Mouse (Mus musculus) layer of hippocampus, adult 2 months (tissue): ENCODE measurements at regions not wholly inside any gene's neighbourhood (a gene's known extent, or its start where the extent isn't known, plus 50 kb on each side); places are given as distances from the start of the nearest gene placed in this dataset.

ENCODE experiments used
- DNase-seq, 2 experiments: peaks; one replicate each; pipeline ENCODE4 v3.0.0; 2022; ENCODE audit warnings: low spot score in 2 of 2
- H3K27ac ChIP-seq: fragments of 200-600 bp; 2 replicates; pipeline ENCODE4 v1.8.1; 2022
- H3K4me3 ChIP-seq: fragments of 200-600 bp; 2 replicates; pipeline ENCODE4 v1.8.1; 2022; ENCODE audit warnings: mild to moderate bottlenecking
- CTCF ChIP-seq: fragments of 200-600 bp; conservative IDR thresholded peaks from 2 replicates; pipeline ENCODE4 v1.8.1; 2022; ENCODE audit warnings: antibody characterized with exemption, mild to moderate bottlenecking, moderate library complexity

DNA sequence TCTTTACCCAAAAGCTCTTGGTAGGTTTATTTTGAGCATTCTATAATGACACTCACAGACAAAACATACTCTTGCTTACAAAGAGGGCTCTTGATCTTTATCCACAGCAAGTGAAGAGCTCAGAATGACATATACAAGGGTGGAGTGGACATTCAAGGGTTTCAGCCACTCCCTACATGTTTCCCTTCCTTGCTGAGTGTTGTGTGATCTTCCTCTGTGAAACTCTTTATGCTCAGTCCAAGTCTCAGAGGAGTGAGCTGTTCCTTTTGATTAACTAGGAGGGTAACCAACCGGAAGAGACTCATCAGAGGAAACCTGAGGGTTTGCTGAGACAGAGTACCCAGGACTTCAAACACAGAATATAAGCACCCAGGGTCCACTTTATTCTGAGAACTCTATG, 77.5 kb upstream of the Cacna2d1 start:
- no peak for DNase-seq
- TF ChIP-seq CTCF, result no peak
- Histone ChIP-seq H3K27ac (no peak overlapping the region), H3K4me3 (no peak overlapping the region)

GRCm38 (mm10) chr5:15874065-15874464, 60.4 kb upstream of the Cacna2d1 start:
- DNase-seq, result no peak

DNA sequence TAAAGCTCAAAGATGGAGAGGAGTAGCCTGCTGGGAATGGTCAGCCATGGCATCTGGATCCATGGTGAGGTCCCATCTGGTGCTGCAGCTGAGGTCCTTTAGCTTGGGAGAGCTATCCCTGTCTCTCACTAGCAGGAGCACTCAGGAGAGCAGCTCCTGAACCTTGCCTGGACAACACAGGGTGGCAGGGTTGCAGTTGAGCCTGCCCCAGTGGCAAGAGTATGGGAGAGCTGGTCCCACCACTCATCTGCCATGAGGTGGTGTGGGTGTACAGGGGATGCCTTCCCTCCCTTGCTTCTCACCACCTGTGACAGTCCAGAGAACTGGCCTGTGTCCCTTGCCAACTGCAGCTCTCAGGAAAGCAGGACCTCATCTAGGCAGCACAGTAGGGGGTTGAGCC, 51.5 kb upstream of the Cacna2d1 start:
- DNase-seq, result no peak
- Histone ChIP-seq H3K4me3 (no peak overlapping the region), H3K27ac (no peak overlapping the region)
- TF ChIP-seq CTCF, result no peak

More at GRCm38 (mm10) chr5:15874065-15874464, 60.4 kb upstream of the Cacna2d1 start:
- no peak overlapping the region for H3K4me3 ChIP-seq
- no peak overlapping the region for H3K27ac ChIP-seq
- TF ChIP-seq CTCF, result no peak
